Comparison of ENCODE assay signal across 25 mouse cellular contexts in the genomic region with DNA sequence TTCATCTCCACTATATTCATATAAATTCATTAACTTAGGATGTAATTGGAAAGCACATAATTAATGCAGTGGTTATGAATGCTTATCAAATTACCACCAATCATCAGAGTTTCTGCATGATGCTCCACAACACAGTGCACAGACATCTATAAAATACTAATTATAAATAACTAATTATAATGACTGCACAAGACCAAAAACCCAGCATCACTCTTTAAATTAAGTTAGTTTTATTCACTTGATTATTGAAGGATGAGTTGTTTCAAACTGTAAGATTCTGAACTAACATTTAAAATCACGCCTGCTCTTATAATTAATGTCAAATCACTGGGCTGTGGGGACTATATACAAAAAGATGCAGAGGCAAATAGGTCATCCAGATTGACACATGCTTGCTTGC.
DNase-seq lines count a peak whose midpoint lies in the region; ATAC-seq and TF ChIP-seq lines count a peak whose summit lies in the region.
"Had no signal": no experiment of that assay in that cellular context is flagged by ENCODE, and none has a peak within 500 bp of the region (broad histone marks: within the 10 kb centered on the region; RNA-seq: fewer than 3 reads in every experiment).

No protein-coding gene starts in this region.

- H3K9me3 ChIP-seq in forebrain, embryonic 14.5 days (replicated peaks; ENCODE audit: control insufficient read depth, low read length): no peaks in the 10 kb centered on the region
- H3K9me3 ChIP-seq in forebrain, embryonic 13.5 days (replicated peaks): no peaks in the 10 kb centered on the region
- H3K9me3 ChIP-seq: G1E had no signal

- no peak overlapping the region for H3K27ac ChIP-seq in forebrain, embryonic 14.5 days (ENCODE audit: low read depth, low read length)
- no peak overlapping the region for H3K27ac ChIP-seq in forebrain, embryonic 13.5 days

- H3K36me3 ChIP-seq in forebrain, embryonic 14.5 days (ENCODE audit: control insufficient read depth, insufficient read depth, low read length): no peaks in the 10 kb centered on the region
- no peaks in the 10 kb centered on the region for H3K36me3 ChIP-seq in forebrain, embryonic 13.5 days (ENCODE audit: poor library complexity, severe bottlenecking)
- H3K36me3 ChIP-seq: G1E had no signal

- ATAC-seq in forebrain, embryonic 14.5 days: no peak
- ATAC-seq in forebrain, embryonic 13.5 days: no peak
- ATAC-seq in cerebellum, adult (ENCODE audit: insufficient number of reproducible peaks, low FRiP score, low TSS enrichment): no peak
- ATAC-seq: activated CD4-positive, CD25-positive, alpha-beta regulatory T cell, adult 4 months; CD4-positive, CD25-positive, alpha-beta regulatory T cell, adult 4 months; Patski had no signal

- no peaks in the 10 kb centered on the region for H3K4me1 ChIP-seq in forebrain, embryonic 14.5 days (ENCODE audit: control insufficient read depth, insufficient read depth, low read length)
- no peaks in the 10 kb centered on the region for H3K4me1 ChIP-seq in forebrain, embryonic 13.5 days

- H3K4me3 ChIP-seq in forebrain, embryonic 14.5 days (ENCODE audit: low read depth, low read length): no peak overlapping the region
- no peak overlapping the region for H3K4me3 ChIP-seq in forebrain, embryonic 13.5 days

- TF ChIP-seq CTCF in brain, embryonic 14.5 days (IDR thresholded peaks at IDR 0.05; ENCODE audit: borderline replicate concordance, extremely low read depth, insufficient read depth, insufficient read length): no peak

- no peak overlapping the region for H3K4me2 ChIP-seq in forebrain, embryonic 14.5 days (ENCODE audit: low read length)
- H3K4me2 ChIP-seq in forebrain, embryonic 13.5 days: no peak overlapping the region

- DNase-seq in forebrain, embryonic 14.5 days (ENCODE audit: low spot score): peak; percentile 2
- peak; percentile 11 for DNase-seq in brain, embryonic 14.5 days (ENCODE audit: low read depth)
- peak; percentile 58 for DNase-seq in retina, embryonic 14.5 days (ENCODE audit: low spot score)
- DNase-seq in retina, postnatal 1 day: peak; percentile 58
- DNase-seq in gastrocnemius, postnatal 10 days: no peak
- no peak for DNase-seq in adipocyte (ENCODE audit: low spot score)
- DNase-seq: adrenal gland, adult 2 months; adrenal gland, adult 8-10 months; adrenal gland, postnatal 10 days; adrenal gland, postnatal 14 days; adrenal gland, postnatal 25 days; adrenal gland, postnatal 36 days; B cell, adult 2 months; cerebellum, adult 11 months; cerebellum, adult 11-12 months; cerebellum, adult 18-20 months; cerebellum, adult 2 months; cerebellum, adult 8-10 months had no signal

- no peak for TF ChIP-seq POLR2A in brain, embryonic 14.5 days (IDR thresholded peaks at IDR 0.05; ENCODE audit: borderline replicate concordance, extremely low read depth, insufficient read depth, insufficient read length, poor library complexity, severe bottlenecking)

- WGBS in forebrain, embryonic 14.5 days: 30% methylated on average over 1 of the region's 1 CpGs
- 49% methylated on average over 1 of the region's 1 CpGs for WGBS in forebrain, embryonic 13.5 days

- H3K9ac ChIP-seq in forebrain, embryonic 14.5 days (ENCODE audit: low read length): no peak overlapping the region
- no peak overlapping the region for H3K9ac ChIP-seq in forebrain, embryonic 13.5 days

- no peaks in the 10 kb centered on the region for H3K27me3 ChIP-seq in forebrain, embryonic 14.5 days (replicated peaks; ENCODE audit: control insufficient read depth, insufficient read depth, low read length)
- no peaks in the 10 kb centered on the region for H3K27me3 ChIP-seq in forebrain, embryonic 13.5 days
- H3K27me3 ChIP-seq: CH12.LX, Patski had no signal

Comparison
In these comparisons a context has a peak if more than half of its experiments do, and no peak if none do; other contexts are left out.
1. DNase-seq: peak in forebrain, embryonic 14.5 days (single experiment), brain, embryonic 14.5 days (single experiment), retina, embryonic 14.5 days (single experiment) and retina, postnatal 1 day (single experiment); none in gastrocnemius, postnatal 10 days (single experiment) and adipocyte (single experiment).